Mouse (Mus musculus) erythroblast, embryonic 14.5 days (primary cell): ENCODE results near the gene A630095N17Rik.

Experiments
- GATA1 ChIP-seq: IDR thresholded peaks from 2 replicates; pipeline ENCODE4 v1.6.1; 2012; ENCODE audit warnings: low read length, inconsistent platforms, mixed read lengths
- TAL1 ChIP-seq: IDR thresholded peaks from 3 replicates; pipeline ENCODE4 v1.6.1; 2012; ENCODE audit warnings: low read length, inconsistent platforms, mixed read lengths

- TF ChIP-seq GATA1, result no peak
- no peak for TF ChIP-seq TAL1
Measured at GRCm38 (mm10) chr1:75182160-75182559, 49.7 kb downstream of the A630095N17Rik start.
